Mouse (Mus musculus) neural tube, embryonic 11.5 days (tissue): Measurements from ENCODE around the gene Coro2b. TPM values are rescaled to one million over a fixed set of nuclear protein-coding genes. Genes with fewer than 3 reads are reported as not detected.

Experiments used
- ATAC-seq: fragments of 200-750 bp; cut with Nextera tagmentation; 2 replicates; pipeline ENCODE4 v1.8.0; 2017; ENCODE audit warnings: moderate number of reproducible peaks, mild to moderate bottlenecking, moderate TSS enrichment, moderate library complexity; ENCODE audit not compliant: insufficient read depth, low FRiP score, low TSS enrichment
- DNase-seq: peaks from one replicate; pipeline ENCODE4 v3.0.0-alpha.2; 2015; ENCODE audit warnings: low spot score
- H3K27ac ChIP-seq: fragments of 300-500 bp; sonication (generic); 2 replicates; pipeline ENCODE4 v1.5.1; 2014; ENCODE audit warnings: low read depth, mild to moderate bottlenecking, low read length
- H3K27me3 ChIP-seq: fragments of 300-500 bp; sonication (generic); 2 replicates; pipeline ENCODE4 v1.6.1; 2014; ENCODE audit warnings: mild to moderate bottlenecking, low read length, mixed read lengths; ENCODE audit not compliant: control insufficient read depth, insufficient read depth
- H3K36me3 ChIP-seq: fragments of 300-500 bp; sonication (generic); 2 replicates; pipeline ENCODE4 v1.6.1; 2014; ENCODE audit warnings: mild to moderate bottlenecking, low read length, moderate library complexity, mixed read lengths; ENCODE audit not compliant: control insufficient read depth, insufficient read depth
- H3K4me1 ChIP-seq: fragments of 300-500 bp; sonication (generic); 2 replicates; pipeline ENCODE4 v1.6.1; 2014; ENCODE audit warnings: low read length, mixed read lengths; ENCODE audit not compliant: control insufficient read depth, insufficient read depth
- H3K4me2 ChIP-seq: fragments of 300-500 bp; sonication (generic); 2 replicates; pipeline ENCODE4 v1.6.1; 2014; ENCODE audit warnings: low read depth, mild to moderate bottlenecking, moderate library complexity
- H3K4me3 ChIP-seq: fragments of 300-500 bp; sonication (generic); 2 replicates; pipeline ENCODE4 v1.5.1; 2014; ENCODE audit warnings: low read depth, low read length
- H3K9ac ChIP-seq: fragments of 300-500 bp; sonication (generic); 2 replicates; pipeline ENCODE4 v1.6.1; 2014; ENCODE audit warnings: mild to moderate bottlenecking, low read length
- H3K9me3 ChIP-seq: fragments of 300-500 bp; sonication (generic); 2 replicates; pipeline ENCODE4 v1.6.1; 2016; ENCODE audit warnings: low read length; ENCODE audit not compliant: control insufficient read depth
- WGBS: fragments of 180-500 bp; shearing (Covaris S2); extraction: QIAGEN DNeasy Blood & Tissue Kit; methylation state at CpG from one replicate; pipeline ENCODE4 v1.1.7; 2014; 5-methylcytosine and 5-hydroxymethylcytosine counted together
- polyA plus RNA-seq: library from polyadenylated mRNA; unstranded; fragments of >200 nt; fragmentation: Nextera tagmentation; extraction: Ambion mirVana; gene quantifications from 2 replicates; pipeline ENCODE4 v1.2.1, GENCODE M21; 2014

Coro2b gene
- polyA plus RNA-seq, 1 experiment from 2014 or later = 23.7 TPM

- no peak overlapping the region for H3K27ac ChIP-seq
- H3K9ac ChIP-seq = no peak overlapping the region; the same call in 1 of the 2 replicates
- ATAC-seq (no peak), DNase-seq (no peak)
- H3K36me3 ChIP-seq = no peaks in the 10 kb centered on the region
- H3K4me2 ChIP-seq = no peak overlapping the region
- H3K4me3 ChIP-seq = no peak overlapping the region
- H3K4me1 ChIP-seq = peaks cover 43% of the 10 kb centered on the region
- H3K27me3 ChIP-seq = no peaks in the 10 kb centered on the region
- 89% methylated on average over 7 of the region's 7 CpGs for WGBS
- H3K9me3 ChIP-seq = no peaks in the 10 kb centered on the region
Observed at GRCm38 (mm10) chr9:62534691-62535090, 2.2 kb downstream of the Coro2b start.

DNA sequence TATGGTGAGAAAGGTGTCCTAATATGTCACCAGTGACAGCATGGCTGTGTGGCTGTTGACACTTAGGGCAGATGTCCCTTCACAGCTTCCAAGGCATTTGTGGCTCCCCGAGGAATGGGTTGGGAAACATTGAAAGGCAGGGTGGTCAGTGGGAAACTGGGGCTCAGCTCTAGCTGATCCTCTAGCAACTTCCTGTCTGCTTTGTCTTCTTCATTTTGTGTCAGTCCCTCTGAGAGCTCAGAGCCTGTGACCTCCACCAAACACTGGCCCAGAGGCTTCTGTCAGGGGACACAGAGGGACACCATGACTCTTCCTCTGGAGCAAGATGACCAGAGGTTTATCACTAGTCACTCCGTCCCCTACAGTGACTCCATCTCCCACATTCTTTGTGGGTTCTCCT is 2.7 kb downstream of the Coro2b start:
- Histone ChIP-seq H3K27ac (no peak overlapping the region), H3K9me3 (no peaks in the 10 kb centered on the region), H3K36me3 (no peaks in the 10 kb centered on the region), H3K9ac (no peak overlapping the region), H3K4me3 (no peak overlapping the region), H3K4me2 (no peak overlapping the region), H3K27me3 (no peaks in the 10 kb centered on the region), H3K4me1 (peaks cover 44% of the 10 kb centered on the region)
- ATAC-seq (no peak), DNase-seq (no peak)
- 71% methylated on average over 2 of the region's 2 CpGs for WGBS

GRCm38 (mm10) chr9:62532876-62533275 is 4.0 kb downstream of the Coro2b start:
- Histone ChIP-seq H3K9me3 (no peaks in the 10 kb centered on the region), H3K4me2 (no peak overlapping the region), H3K9ac (peak overlapping the region; percentile 9; the same call in 1 of the 2 replicates), H3K4me1 (peaks cover 44% of the 10 kb centered on the region), H3K4me3 (no peak overlapping the region), H3K36me3 (no peaks in the 10 kb centered on the region), H3K27me3 (no peaks in the 10 kb centered on the region), H3K27ac (peak overlapping the region; percentile 89; the same call in 1 of the 2 replicates)
- DNase-seq (no peak), ATAC-seq (no peak)
- 61% methylated on average over 11 of the region's 11 CpGs for WGBS

- Histone ChIP-seq H3K4me2 (no peak overlapping the region), H3K9me3 (no peaks in the 10 kb centered on the region), H3K27me3 (no peaks in the 10 kb centered on the region), H3K4me1 (peaks cover 37% of the 10 kb centered on the region), H3K36me3 (no peaks in the 10 kb centered on the region), H3K4me3 (no peak overlapping the region), H3K9ac (peak overlapping the region; percentile 11; the same call in 1 of the 2 replicates), H3K27ac (peak overlapping the region; percentile 89)
- ATAC-seq (peak; percentile 61), DNase-seq (peak; percentile 77)
- 21% methylated on average over 12 of the region's 12 CpGs for WGBS
Observed at GRCm38 (mm10) chr9:62531459-62532275, 5.2 kb downstream of the Coro2b start.

DNA sequence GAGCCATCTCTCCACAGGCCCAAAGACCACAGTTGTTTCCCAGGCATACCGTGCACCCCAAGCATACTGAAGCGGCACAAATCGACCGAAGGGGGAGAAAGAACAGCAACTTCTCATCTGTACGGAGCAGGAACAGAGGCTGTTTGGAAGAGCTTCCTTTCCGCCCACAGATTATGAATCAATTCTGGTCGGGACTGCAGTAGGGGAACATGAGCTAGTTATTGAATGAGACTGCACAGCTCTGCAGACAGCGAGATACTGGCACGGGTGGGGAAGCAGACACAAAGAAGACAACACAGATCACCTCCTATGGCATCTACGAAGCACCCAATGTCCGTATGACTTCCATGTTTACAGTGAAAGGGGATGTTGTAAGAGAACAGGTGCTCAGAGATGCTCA is 8.3 kb downstream of the Coro2b start:
- Histone ChIP-seq H3K27me3 (no peaks in the 10 kb centered on the region), H3K4me3 (no peak overlapping the region), H3K4me2 (no peak overlapping the region), H3K36me3 (no peaks in the 10 kb centered on the region), H3K4me1 (peaks cover 39% of the 10 kb centered on the region), H3K9me3 (no peaks in the 10 kb centered on the region), H3K9ac (no peak overlapping the region), H3K27ac (no peak overlapping the region)
- ATAC-seq (no peak), DNase-seq (no peak)
- 88% methylated on average over 11 of the region's 11 CpGs for WGBS

DNA sequence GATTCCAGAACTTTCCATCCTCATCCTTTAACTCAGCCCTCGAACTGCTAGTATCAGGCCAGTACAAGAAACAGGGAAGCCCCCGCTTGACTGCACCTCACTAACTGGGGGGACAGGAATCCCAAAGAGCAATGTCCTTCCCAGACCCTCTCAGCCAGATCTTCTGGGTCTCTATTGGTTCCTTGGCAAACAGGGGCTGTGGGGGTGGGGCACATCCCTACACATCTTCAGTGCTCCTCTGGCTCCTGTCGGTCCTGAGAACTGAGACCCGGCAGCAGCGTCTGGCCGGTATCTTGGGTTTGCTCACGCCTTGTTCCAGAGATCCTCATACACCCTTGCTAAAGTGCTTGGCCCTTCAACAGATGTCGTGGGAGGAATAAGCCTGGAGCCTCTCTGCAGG is 10.0 kb downstream of the Coro2b start:
- Histone ChIP-seq H3K27ac (no peak overlapping the region), H3K9me3 (no peaks in the 10 kb centered on the region), H3K4me2 (no peak overlapping the region), H3K36me3 (no peaks in the 10 kb centered on the region), H3K9ac (no peak overlapping the region), H3K4me3 (no peak overlapping the region), H3K27me3 (no peaks in the 10 kb centered on the region), H3K4me1 (peaks cover 37% of the 10 kb centered on the region)
- ATAC-seq (no peak), DNase-seq (no peak)
- 85% methylated on average over 8 of the region's 8 CpGs for WGBS

- 0 out of 2 replicates have a peak overlapping the region, but pooled peaks have one; percentile 7 for H3K9ac ChIP-seq
- DNase-seq (no peak), ATAC-seq (no peak)
- WGBS = 10% methylated on average over 3 of the region's 3 CpGs
- no peaks in the 10 kb centered on the region for H3K36me3 ChIP-seq
- H3K9me3 ChIP-seq = no peaks in the 10 kb centered on the region
- no peak overlapping the region for H3K4me2 ChIP-seq
- no peak overlapping the region for H3K4me3 ChIP-seq
- no peak overlapping the region for H3K27ac ChIP-seq
- peaks cover 37% of the 10 kb centered on the region for H3K4me1 ChIP-seq
- H3K27me3 ChIP-seq = no peaks in the 10 kb centered on the region
Observed at GRCm38 (mm10) chr9:62526451-62526850, 10.4 kb downstream of the Coro2b start.

DNA sequence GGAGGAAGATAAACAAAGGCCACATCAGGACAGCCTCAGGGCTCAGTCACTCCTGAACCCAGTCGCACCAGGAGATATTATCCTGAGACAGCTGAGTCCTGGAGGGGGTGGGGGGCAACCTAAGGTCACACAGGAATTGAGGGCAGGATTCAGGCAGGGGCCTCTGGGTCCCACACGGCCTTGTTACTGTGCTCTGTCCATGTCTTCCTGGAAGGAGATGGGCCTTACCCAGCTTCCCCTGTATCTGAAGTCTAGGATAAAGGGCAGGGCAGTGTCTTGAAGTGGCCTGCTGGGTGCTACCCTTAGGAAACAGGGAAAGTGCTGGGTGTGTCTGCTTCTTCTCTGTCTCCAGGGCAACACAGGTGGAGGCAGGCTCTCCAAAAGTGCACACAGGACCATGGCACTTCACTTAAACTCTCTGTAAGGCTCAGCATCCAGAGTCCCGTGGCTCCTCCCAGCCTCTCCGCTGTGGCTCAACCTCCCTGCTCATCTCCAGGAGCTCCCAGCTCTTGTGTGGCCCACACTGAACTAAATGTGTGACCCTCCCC is 12.0 kb downstream of the Coro2b start:
- Histone ChIP-seq H3K27ac (no peak overlapping the region), H3K9me3 (no peaks in the 10 kb centered on the region), H3K4me2 (no peak overlapping the region), H3K36me3 (no peaks in the 10 kb centered on the region), H3K27me3 (no peaks in the 10 kb centered on the region), H3K4me3 (no peak overlapping the region), H3K9ac (no peak overlapping the region), H3K4me1 (peaks cover 37% of the 10 kb centered on the region)
- no peak for DNase-seq
- no peak for ATAC-seq
- WGBS = 61% methylated on average over 4 of the region's 4 CpGs
